Mouse (Mus musculus): ENCODE measurements around the gene Thy1.

DNA sequence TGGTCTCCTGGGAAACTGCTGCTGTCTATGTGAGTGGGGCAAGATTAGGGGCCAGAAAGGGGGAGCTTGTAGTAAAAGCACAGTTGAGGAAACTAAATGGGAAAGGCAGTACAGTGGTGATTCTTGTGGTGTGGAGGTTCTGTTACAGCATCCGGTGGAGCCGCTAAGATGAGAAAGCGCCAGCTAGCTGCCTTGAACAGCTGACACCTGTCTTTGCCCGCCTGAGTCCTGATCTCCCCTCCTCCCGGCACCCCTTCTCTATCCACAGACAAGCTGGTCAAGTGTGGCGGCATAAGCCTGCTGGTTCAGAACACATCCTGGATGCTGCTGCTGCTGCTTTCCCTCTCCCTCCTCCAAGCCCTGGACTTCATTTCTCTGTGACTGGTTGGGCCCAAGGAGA lies 3.9 kb downstream of the Thy1 start:
- no peak; the same call in 1 of the 2 replicates for TF ChIP-seq POLR2A (IDR thresholded peaks at IDR 0.05; ENCODE audit: extremely low read depth, insufficient read depth, low read length)
- no peak for TF ChIP-seq CTCF (IDR thresholded peaks at IDR 0.05; ENCODE audit: extremely low read depth, insufficient read depth, low read length)
